Comparison of ENCODE assay signal across 16 mouse cellular contexts in genomic region chr5:122431221-122431620, GRCm38 (mm10).
"Had no signal": no experiment of that assay in that cellular context is flagged by ENCODE, and none has a peak within 500 bp of the region (broad histone marks: within the 10 kb centered on the region; RNA-seq: fewer than 3 reads in every experiment).

No protein-coding gene starts in this region.

- H3K27me3 ChIP-seq: kidney, embryonic 15.5 days; limb, embryonic 12.5 days; liver, embryonic 13.5 days; lung, embryonic 15.5 days; megakaryocyte, embryonic 14.5 days had no signal

- H3K9me3 ChIP-seq: kidney, embryonic 15.5 days; limb, embryonic 12.5 days; liver, embryonic 13.5 days; lung, embryonic 15.5 days; megakaryocyte, embryonic 14.5 days had no signal

- H3K4me2 ChIP-seq: kidney, embryonic 15.5 days; limb, embryonic 12.5 days; liver, embryonic 13.5 days; lung, embryonic 15.5 days; midbrain, embryonic 11.5 days had no signal

- H3K9ac ChIP-seq: kidney, embryonic 15.5 days; limb, embryonic 12.5 days; liver, embryonic 13.5 days; liver, postnatal 0 days; lung, embryonic 15.5 days had no signal

- ATAC-seq: liver, postnatal 0 days; midbrain, embryonic 16.5 days had no signal

- DNase-seq: kidney, postnatal 25 days; layer of hippocampus, adult 9-11 months; layer of hippocampus, postnatal 36 days; liver; liver, embryonic 13.5 days; liver, postnatal 0 days; lung, postnatal 14 days; right cerebral cortex, postnatal 25 days; thymus, postnatal 14 days had no signal

- H3K27ac ChIP-seq: kidney, embryonic 15.5 days; limb, embryonic 12.5 days; liver, embryonic 13.5 days; lung, embryonic 15.5 days; macrophage had no signal

- H3K4me1 ChIP-seq: kidney, embryonic 15.5 days; limb, embryonic 12.5 days; liver, embryonic 13.5 days; lung, embryonic 15.5 days; megakaryocyte, embryonic 14.5 days had no signal

- H3K4me3 ChIP-seq: kidney, embryonic 15.5 days; limb, embryonic 12.5 days; liver, embryonic 13.5 days; lung, embryonic 15.5 days; megakaryocyte, embryonic 14.5 days had no signal
